Mouse (Mus musculus): ENCODE data around the gene Uqcc3. TPM values are rescaled to one million over a fixed set of nuclear protein-coding genes. Genes with fewer than 3 reads are reported as not detected.

Uqcc3 gene
- polyA plus RNA-seq, 1 experiment from 2014 or later, result 52.9 TPM

DNA sequence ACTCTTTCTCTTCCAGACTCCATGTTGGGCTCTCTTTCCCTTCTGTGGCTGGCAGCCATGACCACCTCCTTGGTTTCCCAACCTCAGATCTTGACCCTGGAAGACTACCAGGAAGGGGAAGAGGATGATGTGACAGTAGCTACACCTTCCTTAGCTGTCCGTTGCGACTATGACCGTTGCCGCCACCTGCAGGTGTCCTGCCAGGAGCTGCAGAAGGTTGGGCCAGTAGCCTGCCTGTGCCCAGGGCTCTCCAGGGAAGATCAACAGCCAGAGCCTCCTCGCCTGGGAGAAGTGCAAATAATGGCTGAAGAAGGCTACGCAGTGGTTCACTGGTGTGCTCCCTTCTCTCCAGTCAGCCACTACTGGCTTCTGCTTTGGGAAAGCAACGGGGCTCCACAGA, 29.1 kb downstream of the Uqcc3 start:
- DNase-seq (ENCODE audit: low spot score) (no peak), ATAC-seq (replicated peaks; ENCODE audit: low FRiP score) (no peak)
- Histone ChIP-seq H3K9me3 (ENCODE audit: control insufficient read depth, low read length) (no peaks in the 10 kb centered on the region), H3K4me1 (replicated peaks; ENCODE audit: control insufficient read depth, insufficient read depth, low read length) (no peaks in the 10 kb centered on the region), H3K36me3 (ENCODE audit: control insufficient read depth, insufficient read depth, low read length) (no peaks in the 10 kb centered on the region), H3K9ac (ENCODE audit: low read length) (no peak overlapping the region), H3K27ac (ENCODE audit: low read depth, low read length) (no peak overlapping the region), H3K4me2 (ENCODE audit: low read depth, low read length, severe bottlenecking) (no peak overlapping the region), H3K4me3 (ENCODE audit: low read depth, low read length) (no peak overlapping the region), H3K27me3 (ENCODE audit: control insufficient read depth, insufficient read depth, low read length) (no peaks in the 10 kb centered on the region)
- 58% methylated on average over 7 of the region's 7 CpGs for WGBS

DNA sequence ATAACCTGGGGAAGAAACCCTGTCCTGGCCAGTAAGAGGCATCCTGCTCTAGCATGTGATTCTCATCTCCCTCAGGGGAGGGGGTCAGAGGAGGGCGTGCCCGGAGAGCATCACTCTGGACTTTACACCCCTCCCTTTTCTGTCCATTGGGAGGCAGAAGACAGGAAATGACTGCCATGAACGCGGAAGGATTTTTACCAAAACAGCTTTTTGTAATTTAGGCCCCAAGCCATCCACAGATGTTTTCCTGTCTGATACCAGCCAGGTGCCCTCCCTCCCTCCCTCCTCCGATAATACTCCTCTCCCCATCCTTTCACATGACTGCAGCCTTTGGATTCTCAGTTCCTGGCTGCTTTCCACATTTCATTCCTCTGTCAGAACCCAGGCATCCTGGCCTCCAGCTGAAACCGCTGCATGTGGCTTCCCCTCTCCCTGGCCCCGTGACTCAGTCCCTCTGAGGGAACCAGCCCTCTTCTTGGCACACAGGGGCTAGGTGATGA, 30.3 kb downstream of the Uqcc3 start, which contains the start of gene Lrrn4cl:
Gene Lrrn4cl (plus strand): TSS at position 367 of the 500 bp plus-strand sequence.
- H3K9ac ChIP-seq (ENCODE audit: low read length), result no peak within 1 kb of the TSS
- DNase-seq (ENCODE audit: low spot score) (no peak), ATAC-seq (replicated peaks; ENCODE audit: low FRiP score) (no peak)

DNA sequence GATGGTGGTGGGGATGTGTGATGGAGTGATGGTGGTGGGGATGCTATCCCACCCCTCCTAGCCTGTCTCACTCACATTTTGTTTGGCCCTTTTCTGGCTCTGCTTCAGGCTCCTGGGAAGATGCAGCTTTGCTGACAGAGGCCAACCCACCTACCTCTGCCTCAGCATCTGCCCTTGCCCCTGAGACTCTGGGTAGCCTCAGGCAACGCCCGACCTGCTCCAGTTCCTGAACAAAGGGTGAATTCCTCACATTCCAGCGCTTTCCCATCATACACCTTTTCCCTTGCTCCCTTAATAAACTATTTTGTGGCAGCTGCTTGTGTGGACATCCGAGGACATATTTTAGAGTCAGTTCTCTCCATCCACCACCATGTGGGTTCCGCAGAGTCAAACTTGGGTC, 32.4 kb downstream of the Uqcc3 start:
- WGBS, result 70% methylated on average over 5 of the region's 5 CpGs
- H3K4me3 ChIP-seq (ENCODE audit: low read depth, low read length), result no peak overlapping the region
- no peak overlapping the region for H3K27ac ChIP-seq (ENCODE audit: low read depth, low read length)
- no peak overlapping the region for H3K9ac ChIP-seq (ENCODE audit: low read length)
- no peaks in the 10 kb centered on the region for H3K9me3 ChIP-seq (ENCODE audit: control insufficient read depth, low read length)
- ATAC-seq (replicated peaks; ENCODE audit: low FRiP score) (no peak), DNase-seq (ENCODE audit: low spot score) (no peak)
- H3K4me1 ChIP-seq (replicated peaks; ENCODE audit: control insufficient read depth, insufficient read depth, low read length), result no peaks in the 10 kb centered on the region
- H3K36me3 ChIP-seq (ENCODE audit: control insufficient read depth, insufficient read depth, low read length), result peaks cover 3% of the 10 kb centered on the region; the same call in 1 of the 2 replicates
- H3K4me2 ChIP-seq (ENCODE audit: low read depth, low read length, severe bottlenecking), result no peak overlapping the region
- H3K27me3 ChIP-seq (ENCODE audit: control insufficient read depth, insufficient read depth, low read length), result no peaks in the 10 kb centered on the region

More for the DNA sequence above, 30.3 kb downstream of the Uqcc3 start, which contains the start of gene Lrrn4cl:
- H3K27me3 ChIP-seq (ENCODE audit: control insufficient read depth, insufficient read depth, low read length), result no peaks in the 10 kb centered on the region
- no peak within 1 kb of the TSS for H3K4me3 ChIP-seq (ENCODE audit: low read depth, low read length)
- WGBS, result 39% methylated on average over 7 of the region's 7 CpGs
- H3K36me3 ChIP-seq (ENCODE audit: control insufficient read depth, insufficient read depth, low read length), result peaks cover 3% of the 10 kb centered on the region; the same call in 1 of the 2 replicates
- no peak within 1 kb of the TSS for H3K27ac ChIP-seq (ENCODE audit: low read depth, low read length)
- no peaks in the 10 kb centered on the region for H3K9me3 ChIP-seq (ENCODE audit: control insufficient read depth, low read length)
- H3K4me1 ChIP-seq (replicated peaks; ENCODE audit: control insufficient read depth, insufficient read depth, low read length), result no peaks in the 10 kb centered on the region
- H3K4me2 ChIP-seq (ENCODE audit: low read depth, low read length, severe bottlenecking), result no peak within 1 kb of the TSS

DNA sequence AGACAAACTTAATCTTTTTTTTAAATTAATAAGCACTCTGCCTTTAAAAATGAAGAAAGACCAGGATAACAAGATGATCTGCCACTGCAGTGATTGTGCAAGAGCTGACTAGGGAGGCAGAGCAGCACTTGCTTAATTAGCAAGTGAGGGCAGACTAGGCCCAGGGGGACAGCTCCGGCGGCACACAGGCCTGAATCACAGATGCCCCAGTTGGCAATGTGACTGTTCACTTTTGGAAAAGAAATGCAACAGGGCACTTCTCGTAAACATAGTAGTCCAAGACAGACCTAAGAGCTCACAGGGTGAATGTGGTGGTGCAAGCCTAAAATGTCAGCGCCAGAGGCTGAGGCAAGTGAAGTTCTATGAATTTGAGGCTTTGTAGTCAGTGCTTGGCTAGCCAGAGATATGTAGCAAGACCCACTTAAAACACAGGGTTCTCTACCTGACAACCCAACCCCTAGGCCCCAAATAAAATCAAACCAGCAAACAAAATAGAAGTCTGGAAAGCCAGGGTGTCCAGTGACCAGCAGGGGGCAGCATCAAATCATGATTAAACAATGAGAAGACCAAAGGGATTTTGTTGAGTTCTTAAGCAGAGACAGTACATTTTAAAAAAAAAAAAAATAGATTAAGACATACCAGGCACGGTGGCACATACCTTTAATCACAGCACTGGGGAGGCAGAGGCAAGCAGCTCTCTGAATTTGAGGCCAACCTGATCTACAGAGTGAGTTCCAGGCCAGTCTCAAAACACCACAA, 36.2 kb downstream of the Uqcc3 start:
- H3K4me2 ChIP-seq (ENCODE audit: low read depth, low read length, severe bottlenecking), result no peak overlapping the region
- ATAC-seq (replicated peaks; ENCODE audit: low FRiP score) (no peak), DNase-seq (ENCODE audit: low spot score) (peak; percentile 83)
- no peaks in the 10 kb centered on the region for H3K27me3 ChIP-seq (ENCODE audit: control insufficient read depth, insufficient read depth, low read length)
- H3K27ac ChIP-seq (ENCODE audit: low read depth, low read length), result no peak overlapping the region
- H3K36me3 ChIP-seq (ENCODE audit: control insufficient read depth, insufficient read depth, low read length), result peaks cover 3% of the 10 kb centered on the region; the same call in 1 of the 2 replicates
- WGBS, result 63% methylated on average over 5 of the region's 5 CpGs
- H3K9ac ChIP-seq (ENCODE audit: low read length), result no peak overlapping the region
- H3K9me3 ChIP-seq (ENCODE audit: control insufficient read depth, low read length), result no peaks in the 10 kb centered on the region
- peaks cover 7% of the 10 kb centered on the region; the same call in 1 of the 2 replicates for H3K4me1 ChIP-seq (replicated peaks; ENCODE audit: control insufficient read depth, insufficient read depth, low read length)
- no peak overlapping the region for H3K4me3 ChIP-seq (ENCODE audit: low read depth, low read length)

DNA sequence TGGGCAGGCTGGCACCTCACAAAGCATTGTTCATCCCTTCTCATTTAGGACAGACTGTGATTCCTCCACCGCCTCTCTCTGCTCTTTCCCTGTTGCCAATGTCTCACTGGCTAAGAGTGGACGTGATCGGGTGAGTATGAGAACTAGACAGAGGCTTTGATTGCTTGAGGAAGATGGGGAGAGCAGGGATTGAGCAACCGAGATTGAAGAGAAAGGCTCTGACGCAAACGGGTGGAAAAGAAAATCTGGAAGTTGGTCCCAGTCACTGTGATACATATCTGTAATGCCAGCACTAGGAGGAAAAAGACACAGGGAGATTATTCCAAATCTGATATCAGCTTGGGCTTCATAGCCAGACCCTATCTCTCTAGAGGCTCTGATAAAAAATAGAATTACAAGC, 37.8 kb downstream of the Uqcc3 start:
- no peaks in the 10 kb centered on the region for H3K27me3 ChIP-seq (ENCODE audit: control insufficient read depth, insufficient read depth, low read length)

DNA sequence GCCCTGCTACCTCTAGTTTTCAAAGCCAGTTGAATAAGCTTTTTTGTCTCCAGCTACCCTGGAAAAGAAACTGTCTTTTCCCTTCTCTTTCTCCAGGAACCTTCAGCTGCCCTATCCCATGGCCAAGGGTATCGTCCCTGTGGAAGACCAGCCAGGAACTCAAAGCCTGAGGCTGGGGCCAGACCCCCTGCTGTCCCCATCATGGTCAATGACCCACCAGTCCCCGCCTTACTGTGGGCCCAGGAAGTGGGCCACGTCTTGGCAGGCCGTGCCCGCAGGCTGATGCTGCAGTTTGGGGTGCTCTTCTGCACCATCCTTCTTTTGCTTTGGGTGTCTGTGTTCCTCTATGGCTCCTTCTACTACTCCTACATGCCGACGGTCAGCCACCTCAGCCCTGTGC, 39.7 kb downstream of the Uqcc3 start:
- DNase-seq (ENCODE audit: low spot score) (no peak), ATAC-seq (replicated peaks; ENCODE audit: low FRiP score) (no peak)
- 94% methylated on average over 7 of the region's 7 CpGs for WGBS
- Histone ChIP-seq H3K4me2 (ENCODE audit: low read depth, low read length, severe bottlenecking) (peak overlapping the region; percentile 91; the same call in 1 of the 2 replicates), H3K27ac (ENCODE audit: low read depth, low read length) (no peak overlapping the region), H3K9me3 (ENCODE audit: control insufficient read depth, low read length) (no peaks in the 10 kb centered on the region), H3K36me3 (ENCODE audit: control insufficient read depth, insufficient read depth, low read length) (peaks cover 3% of the 10 kb centered on the region; the same call in 1 of the 2 replicates), H3K9ac (ENCODE audit: low read length) (no peak overlapping the region), H3K27me3 (ENCODE audit: control insufficient read depth, insufficient read depth, low read length) (no peaks in the 10 kb centered on the region), H3K4me1 (replicated peaks; ENCODE audit: control insufficient read depth, insufficient read depth, low read length) (peaks cover 16% of the 10 kb centered on the region), H3K4me3 (ENCODE audit: low read depth, low read length) (no peak overlapping the region)

More for the DNA sequence above, 37.8 kb downstream of the Uqcc3 start:
- no peak for DNase-seq (ENCODE audit: low spot score)
- Histone ChIP-seq H3K27ac (ENCODE audit: low read depth, low read length) (no peak overlapping the region), H3K9me3 (ENCODE audit: control insufficient read depth, low read length) (no peaks in the 10 kb centered on the region), H3K4me3 (ENCODE audit: low read depth, low read length) (no peak overlapping the region), H3K4me1 (replicated peaks; ENCODE audit: control insufficient read depth, insufficient read depth, low read length) (peaks cover 16% of the 10 kb centered on the region), H3K36me3 (ENCODE audit: control insufficient read depth, insufficient read depth, low read length) (peaks cover 3% of the 10 kb centered on the region; the same call in 1 of the 2 replicates), H3K9ac (ENCODE audit: low read length) (no peak overlapping the region), H3K4me2 (ENCODE audit: low read depth, low read length, severe bottlenecking) (no peak overlapping the region)
- WGBS, result 88% methylated on average over 6 of the region's 6 CpGs
- no peak for ATAC-seq (replicated peaks; ENCODE audit: low FRiP score)

DNA sequence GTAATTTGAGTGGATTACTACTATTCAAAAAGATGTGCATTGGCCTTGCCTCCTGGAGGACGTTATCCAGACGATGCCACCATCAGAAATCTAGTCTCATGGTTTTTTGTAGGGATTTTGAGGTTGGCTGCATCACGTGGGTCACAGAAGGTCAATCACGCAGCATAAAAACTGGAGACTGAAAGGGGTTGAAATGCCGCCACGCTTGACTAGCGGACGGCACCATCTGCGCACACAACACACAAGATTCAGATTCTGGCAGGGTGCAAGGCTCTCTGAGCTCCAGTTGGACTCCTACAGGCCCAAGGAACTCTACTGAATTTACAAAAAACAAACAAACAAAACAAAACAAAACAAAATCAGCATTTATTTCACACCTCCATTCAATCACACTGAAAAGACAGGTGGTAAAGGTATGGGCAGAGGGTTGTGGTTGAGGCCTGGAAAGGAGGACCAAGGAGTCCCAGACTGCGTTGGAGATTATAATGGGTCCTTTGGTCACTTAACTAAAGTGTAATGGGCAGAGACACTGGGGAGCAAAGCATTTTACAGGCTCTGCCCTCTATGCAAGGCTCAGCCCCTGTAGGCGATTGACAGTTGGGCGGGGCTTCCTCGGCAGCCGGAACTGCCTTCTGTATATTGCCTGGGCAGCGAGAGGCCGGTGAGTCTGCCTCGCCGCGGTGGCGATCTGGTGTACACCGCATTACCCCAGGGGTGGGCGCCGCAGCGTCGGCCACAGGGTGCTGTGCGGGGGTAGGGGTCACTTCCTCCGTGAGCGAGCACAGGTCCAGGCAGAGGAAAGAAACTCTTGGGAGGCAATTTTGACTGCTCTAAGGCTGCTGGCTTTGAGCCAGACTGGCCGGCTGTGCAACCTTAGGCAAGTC, 40.6 kb downstream of the Uqcc3 start:
- no peaks in the 10 kb centered on the region for H3K36me3 ChIP-seq (ENCODE audit: control insufficient read depth, insufficient read depth, low read length)
- peak overlapping the region; percentile 47 for H3K4me3 ChIP-seq (ENCODE audit: low read depth, low read length)
- H3K27ac ChIP-seq (ENCODE audit: low read depth, low read length), result peak overlapping the region; percentile 10; the same call in 1 of the 2 replicates
- no peaks in the 10 kb centered on the region for H3K9me3 ChIP-seq (ENCODE audit: control insufficient read depth, low read length)
- no peaks in the 10 kb centered on the region for H3K27me3 ChIP-seq (ENCODE audit: control insufficient read depth, insufficient read depth, low read length)
- peak; percentile 79 for DNase-seq (ENCODE audit: low spot score)
- H3K9ac ChIP-seq (ENCODE audit: low read length), result peak overlapping the region; percentile 48
- peak overlapping the region; percentile 91 for H3K4me2 ChIP-seq (ENCODE audit: low read depth, low read length, severe bottlenecking)
- WGBS, result 19% methylated on average over 29 of the region's 29 CpGs
- peaks cover 16% of the 10 kb centered on the region for H3K4me1 ChIP-seq (replicated peaks; ENCODE audit: control insufficient read depth, insufficient read depth, low read length)
- ATAC-seq (replicated peaks; ENCODE audit: low FRiP score), result peak; percentile 31; the same call in 1 of the 2 replicates
